Mouse (Mus musculus) left cerebral cortex, adult 9 months (tissue): ENCODE measurements around the gene Plcg2.

Source experiments
- DNase-seq, 2 experiments: peaks; one replicate each; pipeline ENCODE4 v3.0.0; 2022; ENCODE audit warnings: low spot score in 2 of 2

The Plcg2 gene

GRCm38 (mm10) chr8:117485316-117485715 is 12.8 kb upstream of the Plcg2 start:
- no peak for DNase-seq

DNA sequence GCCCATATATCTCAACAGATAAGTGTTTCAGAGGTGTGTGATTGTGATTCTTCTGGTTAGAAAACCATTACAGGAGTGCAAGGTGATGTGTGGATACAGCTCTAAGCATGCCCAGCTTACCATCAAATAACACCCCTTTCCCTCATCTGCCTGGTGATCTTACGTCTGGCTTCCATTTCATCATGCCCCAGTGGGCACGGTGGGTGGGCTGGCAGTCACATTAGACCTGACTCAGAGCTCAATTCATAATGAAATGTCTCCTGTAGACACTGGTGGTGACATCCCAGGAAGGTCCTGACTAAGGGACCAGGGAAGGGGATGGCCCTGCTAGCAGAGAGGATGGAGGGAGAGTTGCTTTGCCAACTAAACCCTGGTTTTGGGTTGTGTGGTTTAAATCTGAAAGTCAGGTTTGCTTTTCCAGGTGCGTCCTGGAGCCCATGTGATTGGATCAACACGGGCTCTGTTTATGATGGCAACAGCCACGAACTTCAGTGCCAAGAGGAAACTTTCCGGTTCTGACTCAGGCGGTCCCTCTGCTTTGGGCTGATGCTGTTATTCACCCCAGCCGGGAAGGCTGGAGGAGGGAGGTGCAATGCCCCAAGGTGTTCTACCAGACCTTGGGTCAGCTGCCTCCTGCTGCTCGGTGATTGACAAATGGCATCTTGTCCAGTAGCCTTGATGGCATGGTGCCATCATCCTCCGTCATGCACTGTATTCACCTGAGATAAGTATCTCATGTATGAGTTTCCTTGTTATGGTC is 9.7 kb upstream of the Plcg2 start:
- DNase-seq: no peak

DNA sequence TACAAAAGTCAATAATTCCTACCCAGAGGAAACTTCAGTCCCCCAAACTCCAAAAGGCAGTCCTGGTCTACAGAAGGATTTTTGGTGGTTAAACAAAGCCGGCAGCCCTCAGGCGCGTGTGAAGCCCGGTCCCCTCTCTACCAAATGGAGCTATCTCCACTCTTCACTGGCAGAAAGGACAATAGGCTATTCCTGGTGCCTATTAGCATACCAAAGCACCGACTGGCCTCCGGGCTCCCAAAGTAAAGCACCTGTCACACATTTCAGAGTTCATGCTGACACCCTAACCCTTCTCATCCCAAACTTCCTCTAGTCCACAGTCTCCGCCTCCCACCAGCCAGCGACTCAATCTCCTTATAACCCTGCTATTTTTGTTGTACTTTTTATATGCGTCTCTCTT is 4.5 kb upstream of the Plcg2 start:
- DNase-seq: no peak

GRCm38 (mm10) chr8:117494874-117495273 is 3.2 kb upstream of the Plcg2 start:
- no peak for DNase-seq

- DNase-seq: no peak
Observed at GRCm38 (mm10) chr8:117498915-117499540, 937 bp downstream of the Plcg2 start.

GRCm38 (mm10) chr8:117500232-117500823 is 2.2 kb downstream of the Plcg2 start:
- DNase-seq: no peak

DNA sequence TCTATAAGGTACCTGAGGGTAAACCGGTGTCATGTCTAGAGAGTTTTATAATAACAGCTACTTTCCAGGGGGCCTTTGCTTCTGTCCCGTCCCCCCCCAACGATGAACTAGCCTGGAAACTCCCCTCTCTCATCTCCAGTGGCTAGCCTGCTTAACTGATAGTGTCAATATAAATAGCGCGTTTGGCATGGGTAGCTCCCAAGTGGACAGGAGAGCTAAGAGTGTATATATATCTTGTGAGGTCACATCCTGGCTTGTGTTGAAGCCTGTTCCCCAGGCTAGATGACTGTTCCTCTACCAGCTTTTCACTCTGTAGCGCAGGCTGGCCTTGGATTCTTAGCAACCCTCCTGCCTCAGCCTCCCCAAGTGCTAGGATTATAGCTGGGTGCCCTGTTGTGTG is 3.2 kb downstream of the Plcg2 start:
- DNase-seq: no peak

GRCm38 (mm10) chr8:117503405-117504069 is 5.4 kb downstream of the Plcg2 start:
- no peak for DNase-seq

DNA sequence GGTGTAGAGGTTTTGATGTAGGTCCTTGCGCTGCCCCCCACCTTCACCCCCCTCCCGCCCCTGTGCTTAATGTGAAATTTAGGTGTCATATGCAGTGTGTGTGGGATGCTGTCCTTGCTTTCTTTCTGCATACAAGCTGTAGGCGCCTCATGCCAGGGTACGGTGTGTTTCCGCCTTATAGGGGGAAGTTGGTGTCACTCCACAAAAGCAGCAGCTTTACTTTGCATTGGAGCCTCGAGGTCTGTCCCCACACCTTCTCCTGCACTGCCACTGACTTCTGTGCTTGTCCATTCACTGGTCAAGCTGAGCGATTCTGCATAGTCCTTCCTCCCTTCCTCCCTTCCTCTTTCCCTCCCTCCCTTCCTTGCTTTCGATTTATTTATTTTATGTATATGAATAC is 9.6 kb downstream of the Plcg2 start:
- no peak for DNase-seq

DNA sequence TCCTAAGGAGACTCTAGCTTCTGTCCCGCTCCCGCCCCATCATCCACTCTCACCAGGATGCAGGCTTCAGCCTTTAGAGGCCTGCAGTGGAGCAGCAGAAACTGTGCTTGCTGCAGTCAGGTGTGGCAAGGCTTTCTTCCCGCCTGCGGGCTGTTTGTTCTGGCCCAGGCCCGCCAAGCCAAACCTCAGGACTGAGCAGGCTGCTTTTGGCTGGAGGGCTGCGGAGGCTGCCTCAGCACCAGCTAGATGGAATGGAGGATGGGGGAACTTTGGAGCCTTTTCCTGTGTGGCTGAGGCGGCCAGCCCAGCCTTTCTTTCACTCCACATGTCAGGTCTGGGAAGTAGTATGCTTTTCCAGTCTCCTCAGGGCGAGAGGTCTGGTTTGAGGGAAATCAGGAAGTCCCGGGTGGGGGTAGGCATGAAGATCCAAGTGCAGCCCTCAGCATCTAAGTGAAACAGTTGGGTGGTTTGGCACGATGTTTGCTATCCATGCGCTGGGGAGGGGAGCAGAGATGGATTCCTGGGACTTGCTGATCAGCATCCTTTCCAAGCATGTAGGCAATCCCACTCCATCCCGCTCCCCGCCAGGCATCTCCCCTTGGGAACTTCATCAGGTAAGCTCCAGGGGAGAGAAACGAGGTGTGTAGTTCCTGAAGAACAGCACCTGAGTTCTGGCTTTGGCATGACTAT is 18.9 kb downstream of the Plcg2 start:
- DNase-seq: no peak

GRCm38 (mm10) chr8:117517861-117518260 is 19.8 kb downstream of the Plcg2 start:
- no peak for DNase-seq

GRCm38 (mm10) chr8:117518873-117519272 is 20.8 kb downstream of the Plcg2 start:
- DNase-seq: no peak

- DNase-seq: peak; percentile 8 to 14
Observed at GRCm38 (mm10) chr8:117526185-117526584, 28.1 kb downstream of the Plcg2 start.

GRCm38 (mm10) chr8:117527983-117528382 is 29.9 kb downstream of the Plcg2 start:
- no peak for DNase-seq

- no peak for DNase-seq
Observed at GRCm38 (mm10) chr8:117529177-117529576, 31.1 kb downstream of the Plcg2 start.

DNA sequence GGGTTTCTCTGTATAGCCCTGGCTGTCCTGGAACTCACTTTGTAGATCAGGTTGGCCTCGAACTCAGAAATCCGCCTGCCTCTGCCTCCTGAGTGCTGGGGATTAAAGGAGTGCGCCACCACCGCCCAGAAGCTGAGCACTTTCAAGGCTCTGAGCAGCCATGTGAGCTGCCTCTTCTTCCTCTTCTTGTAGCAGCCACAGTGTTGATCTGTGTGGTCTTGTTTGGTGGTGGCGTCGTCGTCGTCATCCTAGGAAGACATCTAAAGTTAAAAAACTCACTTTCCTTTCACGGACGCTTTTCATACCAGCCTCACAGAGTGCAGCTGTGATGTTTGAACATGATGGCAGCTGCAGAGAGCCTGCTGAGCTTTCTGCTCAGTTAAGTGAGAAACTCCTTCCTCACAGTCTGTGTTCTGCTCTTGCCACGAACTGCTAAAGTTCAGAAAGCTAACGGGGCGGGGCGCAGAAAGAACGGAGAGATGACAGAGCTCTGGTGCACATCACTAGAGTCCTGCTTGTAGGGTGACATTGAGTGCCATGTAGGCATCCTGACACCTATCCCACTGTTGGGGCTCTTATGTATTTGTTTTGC is 34.4 kb downstream of the Plcg2 start:
- no peak for DNase-seq

GRCm38 (mm10) chr8:117536862-117537261 is 38.8 kb downstream of the Plcg2 start:
- DNase-seq: no peak

DNA sequence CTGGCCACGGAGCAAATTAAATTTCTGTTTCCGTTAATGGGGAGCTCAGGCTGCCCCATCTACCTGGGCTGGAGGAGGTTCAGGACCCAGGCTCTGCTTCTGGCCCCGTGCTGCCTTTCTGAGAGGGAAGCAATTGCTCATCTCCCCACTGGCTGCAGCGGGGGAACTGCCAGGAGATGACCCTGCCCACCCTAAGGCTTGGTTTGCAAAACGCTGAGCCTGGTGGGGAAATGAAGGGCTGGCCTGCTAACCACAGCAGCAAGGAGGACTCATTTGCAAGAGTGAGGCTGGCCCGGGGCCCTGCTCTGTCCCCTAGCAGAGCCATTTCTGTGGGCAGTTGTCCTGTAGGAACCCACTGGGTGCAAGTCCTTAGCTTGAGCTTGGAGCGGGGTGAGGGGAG is 39.7 kb downstream of the Plcg2 start:
- DNase-seq: no peak

- no peak for DNase-seq
Observed at GRCm38 (mm10) chr8:117542951-117543350, 44.9 kb downstream of the Plcg2 start.

GRCm38 (mm10) chr8:117543789-117544188 is 45.7 kb downstream of the Plcg2 start:
- DNase-seq: no peak

DNA sequence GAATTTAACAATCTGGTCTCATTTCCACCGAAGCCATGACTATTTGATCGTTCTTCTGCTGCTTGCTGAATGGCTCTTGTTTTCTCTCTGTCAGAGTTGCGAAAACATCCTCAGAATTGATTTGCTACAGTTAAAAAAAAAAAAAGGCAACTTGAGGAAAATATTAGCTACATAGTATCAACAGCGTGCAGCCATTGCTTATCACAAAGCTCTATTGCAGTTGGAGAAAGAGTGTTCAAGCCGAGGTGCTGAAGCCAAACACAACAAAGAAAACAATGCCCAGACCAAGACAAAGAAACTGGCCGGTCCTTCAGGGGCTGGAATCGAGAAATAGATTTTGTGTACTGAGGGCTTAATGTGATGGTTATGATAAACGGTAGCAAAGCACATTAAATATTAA is 47.0 kb downstream of the Plcg2 start:
- no peak for DNase-seq

GRCm38 (mm10) chr8:117546386-117546785 is 48.3 kb downstream of the Plcg2 start:
- no peak for DNase-seq
